Mouse (Mus musculus) urinary bladder, postnatal 36 days (tissue): ENCODE results near the gene Necab2.

Experiments used
- DNase-seq, 2 experiments: peaks; one replicate each; pipeline ENCODE4 v3.0.0; 2022; ENCODE audit warnings: low spot score in 2 of 2, mixed read lengths in 1 of 2

Necab2 gene

DNA sequence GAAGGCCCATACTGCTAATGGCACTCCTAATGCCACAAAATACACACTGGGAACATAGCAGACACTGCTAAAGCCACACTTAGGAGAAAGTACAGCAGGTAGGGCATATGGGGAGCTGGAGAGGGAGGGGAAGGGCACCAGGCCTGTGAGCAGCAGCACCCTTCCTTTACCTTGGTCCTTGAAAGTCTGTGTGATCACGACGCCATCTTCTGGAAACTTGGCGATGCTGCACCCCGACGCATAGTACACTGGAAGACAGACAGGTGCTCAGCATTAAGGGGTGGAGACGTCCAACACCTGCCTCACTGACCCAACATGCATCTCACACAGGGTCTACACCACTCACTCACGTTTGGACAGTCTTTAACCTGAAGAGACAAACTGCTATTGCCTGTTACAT is 73.6 kb downstream of the Necab2 start:
- DNase-seq: no peak
